Mouse (Mus musculus) lung, postnatal 0 days (tissue): ENCODE data around the gene Serpina6.

Experiments used
- CTCF ChIP-seq: IDR thresholded peaks from 2 replicates; pipeline ENCODE4 v1.5.1; 2016; ENCODE audit warnings: antibody characterized with exemption, mild to moderate bottlenecking
- EP300 ChIP-seq: IDR thresholded peaks from 2 replicates; pipeline ENCODE4 v1.6.1; 2016; ENCODE audit warnings: antibody characterized with exemption, mild to moderate bottlenecking, control low read depth

DNA sequence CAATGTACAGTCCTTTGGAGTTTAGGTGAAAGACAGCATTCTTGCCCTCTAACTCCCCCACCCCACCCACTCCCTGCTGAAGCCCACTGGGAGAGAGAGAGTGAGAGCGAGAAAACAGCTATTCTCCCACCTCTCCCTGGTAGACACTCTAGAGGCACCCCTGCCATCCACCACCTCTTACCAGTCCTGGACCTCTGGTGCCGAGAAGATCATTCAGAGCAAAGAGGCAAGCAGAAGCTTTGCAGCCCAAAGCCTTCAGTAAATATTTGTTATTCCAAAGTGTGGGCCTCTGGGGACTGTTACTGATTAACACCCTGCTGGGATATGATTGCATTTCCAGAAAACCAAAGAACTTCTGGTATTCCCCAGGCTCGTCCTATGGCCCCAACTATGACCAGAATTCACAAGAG, 25.8 kb downstream of the Serpina6 start, which contains the start of gene Serpina10:
- TF ChIP-seq CTCF (no peak), EP300 (no peak)
